Mouse (Mus musculus): ENCODE results near the gene Dazap1.

- TF ChIP-seq CTCF (conservative IDR thresholded peaks at IDR 0.05; ENCODE audit: insufficient read depth, insufficient read length, low read depth, low read length), result no peak
- no peak for TF ChIP-seq POLR2A (IDR thresholded peaks at IDR 0.05; ENCODE audit: low read depth, low read length)
These were observed 8.6 kb upstream of the Dazap1 start for GRCm38 (mm10) chr10:80252493-80253274.

All from kidney, adult 2 months (tissue).